Mouse (Mus musculus) fibroblast of lung, adult 2 months (primary cell): ENCODE measurements around the gene Mmp1b.
"Not testable (repeated sequence)": the region's sequence is repeated elsewhere in the genome, so short reads cannot be mapped to it uniquely, and the experiment has no call there.

Experiments used
- DNase-seq: peaks from one replicate; pipeline ENCODE4 v3.0.0-alpha.2; 2011; ENCODE audit warnings: low read depth

Mmp1b gene

DNA sequence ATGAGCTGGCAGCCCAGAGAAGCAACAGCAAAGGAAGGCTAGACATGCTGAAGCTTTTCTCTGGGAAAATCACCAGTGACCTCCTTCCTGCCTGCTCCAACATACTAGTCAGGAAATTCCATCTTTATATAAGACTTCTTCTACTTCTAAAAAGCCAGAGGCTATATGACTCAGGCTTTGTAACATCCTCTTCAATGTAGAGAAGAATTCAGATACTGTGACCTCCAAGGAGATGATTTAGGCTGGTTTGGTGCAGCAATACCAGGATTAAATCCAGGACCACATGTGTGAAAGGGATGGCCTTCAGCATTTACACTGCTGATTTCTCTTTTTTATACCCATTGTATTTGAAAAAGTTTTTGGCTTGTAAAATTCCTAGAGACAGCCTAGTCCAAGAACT lies at the start of gene Mmp1b:
TSS of gene Mmp1b (minus strand) at position 101 of the 400 bp plus-strand sequence.
- DNase-seq: peak; percentile 1

DNA sequence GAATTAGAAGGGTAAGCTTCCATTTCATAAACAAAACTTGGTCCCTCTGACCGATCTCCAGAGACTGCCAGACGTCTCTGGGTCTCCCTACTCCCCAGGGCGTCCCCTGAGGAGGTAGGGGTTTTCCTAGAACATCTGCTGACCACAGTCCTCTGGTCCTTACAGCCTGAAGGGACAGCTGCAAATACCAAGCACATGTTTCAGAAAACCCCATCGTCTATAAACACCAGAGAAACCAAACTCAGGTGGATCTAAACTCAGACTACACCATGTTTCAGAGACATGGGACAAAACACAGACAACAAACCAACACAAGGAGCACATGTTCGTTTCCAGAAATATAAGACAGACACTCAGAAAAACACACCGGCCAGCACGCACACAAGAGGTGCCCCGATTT lies 8.7 kb upstream of the Mmp1b start:
- not testable (repeated sequence) for DNase-seq

DNA sequence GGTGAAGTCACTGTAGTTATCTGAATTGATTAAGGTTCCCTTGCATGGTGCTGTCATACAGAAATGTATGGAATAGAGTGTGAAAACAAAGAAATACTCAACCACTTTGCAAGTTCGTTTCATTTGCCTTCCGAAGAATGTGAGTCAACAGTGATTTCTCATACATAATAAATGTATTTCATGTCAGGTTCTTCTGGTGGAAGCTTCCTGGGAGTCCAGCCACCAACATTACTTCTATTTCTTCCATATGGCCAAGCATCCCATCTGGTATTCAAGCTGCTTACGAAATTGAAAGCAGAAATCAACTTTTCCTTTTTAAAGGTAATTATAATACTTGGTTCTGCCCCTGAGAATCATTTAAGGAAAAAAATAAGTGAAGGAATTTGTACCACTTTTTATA lies 33.3 kb downstream of the Mmp1b start:
- no peak for DNase-seq

DNA sequence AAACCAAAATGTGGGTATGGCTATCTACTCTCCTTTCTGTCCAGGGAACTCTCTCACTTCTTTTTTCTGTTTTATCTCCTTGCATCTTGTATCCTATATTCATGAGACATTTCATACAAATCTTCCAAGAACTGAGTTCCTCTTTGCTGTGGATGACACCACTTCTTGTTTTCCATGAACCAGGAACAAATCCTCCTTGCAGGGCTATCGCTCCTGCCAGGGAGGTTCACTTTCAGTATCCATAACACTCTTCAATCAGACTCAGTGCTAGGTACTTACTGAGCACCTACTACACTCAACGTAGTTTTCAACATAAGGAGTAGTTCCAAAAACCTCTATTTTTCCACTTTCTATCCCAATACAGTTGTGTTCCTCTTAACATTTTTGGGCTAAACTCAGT lies 42.3 kb downstream of the Mmp1b start:
- no peak for DNase-seq

DNA sequence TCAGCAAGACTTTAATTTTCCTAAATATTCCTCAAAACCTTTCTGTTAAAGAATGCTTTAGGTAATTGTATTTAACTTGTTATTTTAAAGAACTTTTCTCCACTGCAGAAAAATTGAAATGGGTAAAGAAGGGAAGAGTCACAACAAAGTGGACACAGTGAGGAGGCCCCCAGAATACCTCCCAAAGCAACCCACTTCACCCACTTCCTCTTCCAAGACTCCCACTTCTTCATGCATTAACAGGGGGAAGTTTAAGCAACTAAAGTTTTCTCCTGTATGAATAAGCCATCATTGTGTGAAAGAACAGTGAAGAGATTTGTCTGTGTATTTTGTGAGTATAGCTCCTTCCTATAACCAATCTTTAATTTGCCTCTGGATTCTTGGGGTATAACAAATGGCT lies 43.7 kb downstream of the Mmp1b start, which contains the start of gene Mmp12:
TSS of gene Mmp12 (plus strand) at position 275 of the 400 bp plus-strand sequence.
- DNase-seq: no peak

DNA sequence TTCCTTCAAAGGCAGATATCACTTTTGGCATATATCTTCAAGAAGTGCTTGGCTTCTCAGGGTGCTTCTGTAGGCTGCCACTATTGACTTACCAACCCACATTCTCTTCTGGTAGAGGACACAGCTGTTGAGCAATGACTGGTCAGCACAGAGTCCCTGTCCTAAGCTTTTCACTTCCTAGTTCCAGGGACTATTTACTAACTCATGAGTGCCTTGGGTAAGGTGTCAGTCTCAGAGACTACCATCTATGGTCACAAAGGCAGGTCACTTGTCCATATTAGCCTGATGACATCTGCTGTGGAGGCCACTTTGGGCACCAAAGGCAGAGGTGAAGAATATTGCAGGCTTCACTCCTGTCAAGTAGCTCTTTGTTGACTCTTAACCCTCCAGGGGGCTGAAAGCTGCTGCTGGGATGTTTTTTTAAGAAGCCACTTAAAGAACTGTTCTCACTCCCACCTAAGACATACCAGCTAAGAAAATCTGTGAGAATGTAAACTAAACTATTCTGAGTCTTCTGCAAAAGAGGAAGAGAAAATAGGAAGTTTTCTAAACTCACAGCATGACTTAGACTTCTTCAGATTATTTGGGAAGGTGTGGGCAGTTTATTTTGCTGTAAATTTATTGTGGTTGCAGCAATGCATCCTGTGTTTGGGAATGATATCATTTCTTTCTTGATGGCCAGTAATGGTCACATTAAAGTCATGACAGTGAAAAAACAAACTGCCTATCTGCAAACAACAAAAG lies 50.9 kb downstream of the Mmp1b start:
- DNase-seq: no peak

DNA sequence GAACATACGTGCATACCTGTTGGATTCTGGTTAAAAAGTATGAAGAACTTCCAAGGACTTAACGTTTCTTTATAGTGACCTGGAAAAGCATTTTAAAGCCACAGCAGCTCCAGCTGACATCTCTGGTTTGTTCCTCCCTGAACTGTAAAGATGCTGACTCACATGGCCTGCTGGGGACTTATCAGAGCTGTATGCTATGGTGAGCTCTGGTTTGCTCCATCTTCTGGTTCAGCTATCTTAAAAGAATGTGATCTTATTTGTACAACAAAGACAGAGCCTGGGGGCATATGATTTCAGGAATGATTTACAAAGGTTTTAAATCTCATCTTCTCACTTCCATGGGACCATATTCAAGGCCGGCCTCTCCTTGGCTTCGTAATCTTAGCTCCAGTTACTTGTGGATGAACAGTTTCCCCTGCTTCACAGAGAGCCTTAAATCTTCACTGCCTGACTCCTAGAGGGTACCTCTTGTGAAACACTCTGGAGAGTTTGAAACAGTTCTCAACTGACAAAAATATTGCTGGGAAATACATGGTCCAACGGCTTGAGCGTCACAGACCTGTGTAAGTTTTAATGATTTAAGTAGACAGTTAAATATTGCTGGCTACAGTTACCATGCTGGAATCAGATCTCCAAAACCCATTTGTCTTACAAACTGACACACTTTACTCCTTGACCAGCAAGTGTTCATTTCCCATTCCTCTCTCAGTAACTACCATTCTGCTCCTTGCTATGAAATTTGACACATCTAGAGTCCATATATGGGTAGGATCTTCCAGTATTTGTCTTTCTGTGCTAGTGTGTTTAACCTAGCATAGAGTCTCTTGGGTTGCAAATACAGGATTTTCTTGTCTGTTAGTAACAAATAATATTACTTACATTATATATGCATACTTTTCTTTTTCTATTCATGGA lies 51.8 kb downstream of the Mmp1b start:
- no peak for DNase-seq

DNA sequence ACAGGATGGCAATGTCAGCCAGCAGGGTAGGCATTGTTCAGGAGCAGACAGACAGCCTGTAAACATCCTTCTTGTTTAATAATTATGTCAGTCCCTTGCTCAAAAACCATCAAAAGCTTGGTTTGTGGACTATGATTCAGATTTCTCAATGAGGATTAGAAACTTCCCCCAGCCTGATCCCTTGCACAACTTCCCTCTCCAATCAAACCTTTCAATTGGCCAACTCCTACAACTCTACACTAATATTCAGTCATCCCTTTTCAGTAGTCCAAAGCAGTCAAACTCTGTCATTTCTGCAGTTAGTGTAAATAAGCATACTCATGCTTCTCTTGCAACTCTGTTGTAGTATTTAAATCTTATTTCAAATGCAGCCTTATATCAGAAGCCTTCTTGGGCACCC lies 56.0 kb downstream of the Mmp1b start:
- peak; percentile 4 for DNase-seq
